Mouse (Mus musculus): ENCODE data around the gene Mctp1. TPM values are rescaled to one million over a fixed set of nuclear protein-coding genes. Genes with fewer than 3 reads are reported as not detected.

Mctp1 gene
- total and polyA plus RNA-seq, 3 experiments, result not detected

- Histone ChIP-seq H3K4me3 (ENCODE audit: control insufficient read depth in 1 of 2, insufficient read depth in 1 of 2, low read depth in 2 of 2, low read length in 2 of 2) (no peak overlapping the region), H3K4me1 (ENCODE audit: control insufficient read depth in 1 of 2, insufficient read depth in 2 of 2, low read length in 2 of 2) (no peaks in the 10 kb centered on the region), H3K79me2 (ENCODE audit: control insufficient read depth, insufficient read depth, low read length, poor library complexity) (no peaks in the 10 kb centered on the region), H3K27ac (ENCODE audit: control insufficient read depth, low read depth, low read length) (no peak overlapping the region), H3K9me3 (replicated peaks; ENCODE audit: insufficient read depth, low read length) (no peaks in the 10 kb centered on the region), H3K9ac (ENCODE audit: control insufficient read depth, low read depth, low read length, poor library complexity, severe bottlenecking) (no peak overlapping the region), H3K27me3 (ENCODE audit: control insufficient read depth in 1 of 2, insufficient read depth in 2 of 2, low read length in 2 of 2) (no peaks in the 10 kb centered on the region), H3K36me3 (ENCODE audit: control insufficient read depth in 1 of 2, insufficient read depth in 2 of 2, low read length in 2 of 2) (no peaks in the 10 kb centered on the region)
- TF ChIP-seq MAZ (IDR thresholded peaks at IDR 0.05; ENCODE audit: low read depth, low read length) (no peak), POLR2AphosphoS5 (IDR thresholded peaks at IDR 0.05; ENCODE audit: borderline replicate concordance, low read depth, low read length) (no peak), MAFK (IDR thresholded peaks at IDR 0.05; ENCODE audit: borderline replicate concordance, low read depth, low read length) (no peak), POLR2AphosphoS2 (IDR thresholded peaks at IDR 0.05; ENCODE audit: low read length) (no peak), KAT2A (conservative IDR thresholded peaks at IDR 0.05; ENCODE audit: low read depth, low read length) (no peak), E2F4 (IDR thresholded peaks at IDR 0.05; ENCODE audit: borderline replicate concordance, low read depth, low read length) (no peak), CHD1 (IDR thresholded peaks at IDR 0.05; ENCODE audit: low read depth, low read length) (no peak)
- DNase-seq (ENCODE audit: low read depth, low spot score), result peak; percentile 34
Measured at GRCm38 (mm10) chr13:76484086-76484709, 99.9 kb downstream of the Mctp1 start.

DNA sequence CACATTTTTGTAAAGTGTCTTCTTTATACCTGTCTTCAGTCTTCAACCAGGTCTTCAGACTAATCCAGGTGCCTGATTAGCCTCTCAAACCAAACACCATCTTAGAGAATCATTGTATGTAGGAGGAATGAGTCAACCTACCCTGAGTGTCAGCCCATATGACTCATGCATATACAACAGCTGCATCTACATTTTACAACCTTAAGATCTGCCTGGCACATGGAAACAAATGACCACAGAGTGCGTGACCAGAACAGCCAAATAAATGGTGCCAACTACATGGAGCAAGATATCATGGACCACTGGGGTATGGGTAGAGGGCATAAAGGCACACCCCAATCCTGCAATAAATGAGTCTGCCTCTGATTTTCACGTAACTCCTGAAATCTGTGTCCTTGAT, 131.6 kb downstream of the Mctp1 start:
- DNase-seq (ENCODE audit: low read depth, low spot score), result no peak
- Histone ChIP-seq H3K79me2 (ENCODE audit: control insufficient read depth, insufficient read depth, low read length, poor library complexity) (no peaks in the 10 kb centered on the region), H3K27ac (ENCODE audit: control insufficient read depth, low read depth, low read length) (no peak overlapping the region), H3K9me3 (replicated peaks; ENCODE audit: insufficient read depth, low read length) (no peaks in the 10 kb centered on the region), H3K4me3 (ENCODE audit: control insufficient read depth in 1 of 2, insufficient read depth in 1 of 2, low read depth in 2 of 2, low read length in 2 of 2) (no peak overlapping the region), H3K27me3 (ENCODE audit: control insufficient read depth in 1 of 2, insufficient read depth in 2 of 2, low read length in 2 of 2) (no peaks in the 10 kb centered on the region), H3K36me3 (ENCODE audit: control insufficient read depth in 1 of 2, insufficient read depth in 2 of 2, low read length in 2 of 2) (no peaks in the 10 kb centered on the region), H3K9ac (ENCODE audit: control insufficient read depth, low read depth, low read length, poor library complexity, severe bottlenecking) (no peak overlapping the region), H3K4me1 (ENCODE audit: control insufficient read depth in 1 of 2, insufficient read depth in 2 of 2, low read length in 2 of 2) (no peaks in the 10 kb centered on the region)
- TF ChIP-seq UBTF (IDR thresholded peaks at IDR 0.05; ENCODE audit: borderline replicate concordance, insufficient read depth, low read depth, low read length) (no peak), SIN3A (IDR thresholded peaks at IDR 0.05; ENCODE audit: low read length) (no peak), MEF2A (IDR thresholded peaks at IDR 0.05; ENCODE audit: extremely low read depth, insufficient replicate concordance, low read depth, low read length, poor library complexity, severe bottlenecking) (no peak), CHD1 (IDR thresholded peaks at IDR 0.05; ENCODE audit: low read depth, low read length) (no peak), POLR2AphosphoS5 (IDR thresholded peaks at IDR 0.05; ENCODE audit: borderline replicate concordance, low read depth, low read length) (no peak), ZC3H11A (IDR thresholded peaks at IDR 0.05; ENCODE audit: low read depth, low read length) (no peak), GATA1 (IDR thresholded peaks at IDR 0.05; ENCODE audit: low read depth, low read length) (no peak), NELFE (IDR thresholded peaks at IDR 0.05; ENCODE audit: low read depth, low read length) (no peak), RAD21 (IDR thresholded peaks at IDR 0.05; ENCODE audit: low read depth, low read length) (no peak), TBP (IDR thresholded peaks at IDR 0.05; ENCODE audit: low read depth, low read length) (no peak), TCF12 (IDR thresholded peaks at IDR 0.05; ENCODE audit: low read depth, low read length) (no peak), ETS1 (IDR thresholded peaks at IDR 0.05; ENCODE audit: low read depth, low read length) (no peak), CTCF (IDR thresholded peaks at IDR 0.05 in 2 of 3, conservative IDR thresholded peaks at IDR 0.05 in 1 of 3; ENCODE audit: control insufficient read depth in 1 of 3, insufficient read depth in 1 of 3, low read depth in 2 of 3, low read length in 3 of 3, poor library complexity in 1 of 3, severe bottlenecking in 1 of 3) (no peak)
